Mouse (Mus musculus): ENCODE measurements around the gene Lrrc7.
A peak's percentile ranks its signal among the peaks of the same experiment; 100 is the strongest.

Lrrc7 gene

GRCm38 (mm10) chr3:158561987-158562360, at the start of gene Lrrc7:
Lrrc7 (minus strand) TSS chr3:158562221.
- ATAC-seq (ENCODE audit: low TSS enrichment), result peak; percentile 69

DNA sequence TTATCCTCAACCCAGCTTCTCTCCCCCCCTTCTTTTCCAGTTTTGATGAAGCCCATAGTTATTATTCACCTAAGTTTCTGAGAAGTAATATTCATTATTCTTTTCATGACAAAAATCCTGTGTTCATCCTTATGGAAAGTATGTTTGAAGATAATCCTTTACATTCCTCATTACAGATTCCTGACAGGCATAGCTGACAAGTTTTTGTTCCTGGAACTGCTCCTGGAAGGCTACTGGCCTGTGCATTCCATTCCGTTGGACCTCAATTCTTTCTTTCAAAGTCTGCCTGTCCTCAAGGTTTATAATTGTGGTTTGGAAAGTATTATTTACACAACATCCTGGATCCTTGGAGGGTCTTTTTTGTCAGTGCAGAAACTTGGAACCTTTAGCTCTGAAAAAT, 45.0 kb upstream of the Lrrc7 start:
- no peak for ATAC-seq (ENCODE audit: low TSS enrichment)

GRCm38 (mm10) chr3:158605274-158605673, 43.3 kb upstream of the Lrrc7 start:
- no peak for ATAC-seq (ENCODE audit: low TSS enrichment)

DNA sequence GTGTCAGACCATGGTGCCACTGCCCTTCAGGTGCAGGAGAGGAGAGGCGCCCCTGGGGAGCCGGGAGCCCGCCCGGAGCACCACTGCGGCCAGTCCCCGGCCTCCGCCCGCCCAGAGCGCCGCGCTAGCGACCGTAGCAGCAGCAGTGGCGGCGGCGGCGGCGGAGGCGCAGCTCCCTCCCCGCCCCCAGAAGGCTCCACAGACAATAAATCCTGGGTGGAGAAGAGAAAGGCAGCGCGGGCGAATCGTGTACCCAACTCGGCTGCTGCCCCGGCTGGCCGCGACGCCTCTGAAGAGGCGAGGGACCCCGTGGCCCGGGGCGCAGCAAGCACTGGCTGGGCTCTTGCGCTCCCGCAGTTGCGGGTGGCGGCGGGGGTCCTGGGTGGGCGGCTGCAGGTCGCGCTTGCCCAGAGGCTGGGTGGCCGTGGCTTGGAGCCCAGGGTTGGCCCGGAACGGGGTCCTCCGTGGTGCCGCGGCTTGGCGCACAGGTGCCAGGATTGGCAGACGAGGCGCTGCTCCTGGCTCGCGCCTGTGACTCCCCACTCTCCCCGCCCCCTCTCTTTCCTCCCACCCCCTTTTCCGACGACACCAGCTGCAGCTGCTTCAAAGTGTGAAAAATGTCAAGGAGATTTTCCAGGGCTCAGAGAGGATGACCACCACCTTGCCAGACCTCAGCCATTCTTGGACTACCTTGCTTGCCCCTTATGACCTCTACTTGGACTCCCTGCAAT, 600 bp downstream of the Lrrc7 start:
- ATAC-seq (ENCODE audit: low TSS enrichment), result peak; percentile 34

DNA sequence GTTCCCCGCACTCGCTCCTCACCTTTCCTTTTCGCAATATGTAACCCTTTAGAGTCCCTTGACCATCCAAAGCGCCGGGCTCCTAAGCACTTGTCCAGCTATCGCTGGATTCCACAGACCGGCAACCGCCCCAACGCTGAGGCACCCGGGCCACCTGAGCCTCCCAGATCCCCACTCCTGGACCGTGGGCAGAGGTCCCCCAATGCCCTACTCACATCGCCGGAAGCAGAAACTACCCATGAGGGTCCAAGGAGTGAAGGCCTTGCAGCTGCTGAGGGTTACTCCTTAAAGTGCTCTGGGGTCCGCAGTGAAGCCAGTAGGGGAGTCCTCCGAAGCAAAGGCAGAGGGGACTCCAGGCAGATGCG, 1.1 kb downstream of the Lrrc7 start:
- ATAC-seq (ENCODE audit: low TSS enrichment), result peak; percentile 18

- ATAC-seq (ENCODE audit: low TSS enrichment), result peak; percentile 60
These were observed 2.0 kb downstream of the Lrrc7 start for GRCm38 (mm10) chr3:158559691-158560650.

DNA sequence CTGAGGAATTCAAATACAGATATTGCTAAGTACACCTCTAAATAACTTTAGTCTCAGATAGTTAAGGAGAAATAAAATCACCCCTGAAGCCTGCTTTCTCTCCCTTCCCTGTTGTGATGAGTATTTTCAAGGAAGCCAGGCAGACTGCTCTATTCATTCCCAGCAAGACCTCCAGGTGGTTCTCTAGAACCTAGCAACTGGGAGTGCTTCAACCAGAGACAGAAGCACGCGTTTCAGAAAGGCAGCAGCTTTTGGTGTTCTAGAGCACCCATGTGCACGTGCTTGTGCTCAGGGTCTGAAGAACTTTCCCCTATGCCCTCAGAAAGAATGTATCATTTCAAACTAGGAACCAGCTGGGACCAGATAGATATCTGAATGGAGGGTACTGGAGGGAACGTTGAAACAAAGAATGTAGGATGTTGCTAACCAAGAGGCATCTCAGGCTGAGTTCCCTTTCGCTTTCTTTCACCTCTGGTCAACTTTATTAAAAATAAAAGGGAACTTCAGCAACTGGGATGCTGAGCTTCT, 2.8 kb downstream of the Lrrc7 start:
- no peak for ATAC-seq (ENCODE audit: low TSS enrichment)

DNA sequence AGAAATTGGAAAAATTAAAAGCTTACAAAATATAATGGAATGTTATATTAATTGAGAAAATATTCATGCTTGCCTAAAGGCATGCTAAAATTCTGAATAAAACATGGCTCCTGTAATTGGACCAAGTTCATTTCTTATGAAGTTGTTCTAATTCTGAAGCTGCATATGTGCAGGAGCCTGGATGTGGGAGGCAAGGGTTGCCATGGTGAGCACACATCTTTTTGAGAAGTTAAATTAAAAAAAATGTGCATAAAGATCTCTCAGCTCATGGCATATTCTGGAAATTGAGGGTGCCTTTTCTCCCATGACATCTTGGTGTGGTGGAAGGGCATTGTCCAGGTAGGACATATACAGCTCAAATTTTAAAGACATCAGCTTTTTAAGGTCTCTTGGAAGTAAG, 3.4 kb downstream of the Lrrc7 start:
- peak; percentile 16; the same call in 1 of the 2 replicates for ATAC-seq (ENCODE audit: low TSS enrichment)

- no peak for ATAC-seq (ENCODE audit: low TSS enrichment)
These were observed 7.7 kb downstream of the Lrrc7 start for GRCm38 (mm10) chr3:158554280-158554679.

DNA sequence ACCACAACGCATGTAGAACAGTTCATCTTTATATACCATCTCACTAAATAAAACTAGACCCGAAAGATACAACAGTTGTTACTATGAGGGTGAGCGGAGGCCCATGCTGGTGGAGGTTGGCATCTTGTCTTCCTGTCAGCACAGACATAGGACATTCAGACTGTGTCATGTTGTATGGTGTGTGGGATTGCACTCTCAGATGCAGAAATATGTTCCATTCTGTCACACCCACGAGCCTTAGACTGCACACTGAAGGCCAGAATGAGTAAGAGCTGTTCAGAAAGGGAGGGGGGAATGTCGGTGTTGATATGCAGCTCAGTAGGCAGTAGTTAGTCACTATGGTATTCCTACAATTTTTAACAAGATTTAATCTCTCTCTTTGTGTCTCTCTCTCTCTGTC, 9.9 kb downstream of the Lrrc7 start:
- ATAC-seq (ENCODE audit: low TSS enrichment), result peak; percentile 96

- no peak for ATAC-seq (ENCODE audit: low TSS enrichment)
These were observed 18.5 kb downstream of the Lrrc7 start for GRCm38 (mm10) chr3:158543481-158543880.

GRCm38 (mm10) chr3:158532859-158533258, 29.2 kb downstream of the Lrrc7 start:
- ATAC-seq (ENCODE audit: low TSS enrichment), result no peak

DNA sequence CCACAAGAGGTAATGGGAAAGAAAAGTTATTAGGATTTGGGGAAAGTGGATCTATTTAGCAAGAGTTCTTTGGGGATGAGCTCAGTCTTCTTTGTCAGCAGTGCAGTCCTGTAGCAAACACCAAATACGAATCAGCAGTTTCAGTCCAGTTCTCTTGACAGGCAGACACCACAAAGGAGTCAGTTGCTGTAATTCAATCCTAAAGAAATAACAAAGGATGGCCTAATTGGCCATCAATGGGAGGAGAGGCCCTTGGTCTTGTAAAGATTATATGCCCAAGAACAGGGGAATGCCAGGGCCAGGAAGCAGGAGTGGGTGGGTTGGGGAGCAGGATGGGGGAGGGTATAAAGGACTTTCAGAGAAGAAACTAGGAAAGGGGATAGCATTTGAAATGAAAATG, 33.5 kb downstream of the Lrrc7 start:
- no peak for ATAC-seq (ENCODE audit: low TSS enrichment)

DNA sequence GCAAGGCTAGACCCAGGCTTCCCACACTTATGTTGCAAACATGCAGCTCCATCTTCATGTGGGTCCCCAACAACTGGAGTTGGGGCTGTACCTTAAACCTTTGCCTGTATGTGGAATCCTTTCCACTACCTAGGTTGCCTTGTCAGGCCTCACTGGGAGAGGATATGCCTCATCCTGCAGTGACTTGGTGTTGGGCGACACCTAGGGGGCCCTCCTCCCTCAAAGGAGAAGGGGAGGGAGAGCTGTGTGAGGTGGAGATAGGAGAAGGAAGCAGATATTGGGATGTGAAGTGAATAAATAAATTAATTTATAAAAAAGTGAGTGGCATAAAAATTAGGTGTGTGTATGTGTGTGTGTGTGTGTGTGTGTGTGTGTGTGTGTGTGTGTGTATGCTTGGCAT, 68.3 kb downstream of the Lrrc7 start:
- no peak for ATAC-seq (ENCODE audit: low TSS enrichment)

- ATAC-seq (ENCODE audit: low TSS enrichment), result no peak
These were observed 82.3 kb downstream of the Lrrc7 start for GRCm38 (mm10) chr3:158479677-158480076.

GRCm38 (mm10) chr3:158400600-158400999, 161.4 kb downstream of the Lrrc7 start:
- peak; percentile 96 for ATAC-seq (ENCODE audit: low TSS enrichment)

DNA sequence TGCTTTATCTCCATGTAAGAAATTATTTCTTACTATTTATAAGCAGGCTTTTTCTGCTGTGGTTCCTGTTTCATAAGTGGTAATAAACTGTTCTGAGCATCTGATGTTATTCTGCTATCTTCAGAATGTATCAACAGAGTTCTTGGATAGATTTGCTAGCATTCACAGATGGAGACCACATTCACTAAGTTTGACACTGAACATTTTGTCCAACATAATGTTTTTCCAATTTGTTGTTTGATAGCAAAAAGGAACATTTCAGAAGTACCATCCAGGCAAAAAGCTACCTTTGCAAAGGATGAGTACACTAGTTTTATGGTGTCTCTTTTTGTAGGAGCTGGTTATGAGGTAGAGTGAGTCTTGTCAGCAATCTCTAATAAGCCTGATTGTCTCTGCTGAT, 170.5 kb downstream of the Lrrc7 start:
- ATAC-seq (ENCODE audit: low TSS enrichment), result no peak

DNA sequence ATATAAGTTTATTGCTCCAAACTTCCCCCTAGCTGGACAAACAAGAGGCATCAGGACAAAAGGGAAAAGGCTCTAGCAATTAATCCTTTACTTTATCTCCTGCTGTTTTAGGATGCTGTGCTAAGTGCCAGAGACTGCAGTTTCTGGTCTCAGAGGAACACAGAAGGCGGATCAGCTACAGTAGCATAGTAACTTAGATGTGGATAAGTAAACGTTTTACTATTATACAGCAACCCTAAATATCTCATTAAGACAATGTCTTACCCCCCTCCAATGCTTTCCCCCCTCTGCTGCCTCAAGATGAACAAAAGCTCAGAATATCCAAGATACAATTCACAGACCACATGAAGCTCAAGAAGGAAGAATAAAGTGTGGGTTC, 174.0 kb downstream of the Lrrc7 start:
- ATAC-seq (ENCODE audit: low TSS enrichment), result no peak

DNA sequence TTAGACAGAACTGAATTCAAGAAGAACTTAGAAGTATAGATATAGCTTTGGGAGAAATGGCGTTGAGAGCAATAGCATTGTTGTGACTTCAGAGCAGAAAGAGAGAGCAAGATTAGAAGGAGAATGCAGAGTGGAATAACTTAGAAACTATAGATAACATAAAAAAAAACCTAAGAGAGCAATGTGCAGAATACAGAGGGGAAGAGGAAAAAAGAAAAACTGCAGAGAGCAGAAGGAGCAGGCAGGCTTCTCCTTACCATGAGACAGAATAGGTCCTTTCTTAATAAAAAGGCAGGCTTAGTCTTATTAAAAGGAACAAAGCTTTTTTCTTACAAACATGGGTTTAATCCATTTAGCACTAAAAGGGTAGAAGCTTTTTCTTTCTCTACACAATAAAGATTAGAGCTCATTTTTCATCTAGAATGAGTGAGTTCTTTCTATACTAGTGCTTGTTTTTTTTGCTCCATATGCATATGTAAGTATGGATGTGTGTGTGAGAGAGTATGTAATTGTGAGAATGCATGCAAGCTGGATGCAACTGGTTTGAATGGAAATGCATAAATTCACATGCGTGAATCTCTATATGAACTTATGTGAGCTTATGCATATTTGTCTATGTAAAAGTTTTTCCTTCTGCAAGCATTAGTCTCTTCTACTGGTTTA, 174.5 kb downstream of the Lrrc7 start:
- no peak for ATAC-seq (ENCODE audit: low TSS enrichment)

DNA sequence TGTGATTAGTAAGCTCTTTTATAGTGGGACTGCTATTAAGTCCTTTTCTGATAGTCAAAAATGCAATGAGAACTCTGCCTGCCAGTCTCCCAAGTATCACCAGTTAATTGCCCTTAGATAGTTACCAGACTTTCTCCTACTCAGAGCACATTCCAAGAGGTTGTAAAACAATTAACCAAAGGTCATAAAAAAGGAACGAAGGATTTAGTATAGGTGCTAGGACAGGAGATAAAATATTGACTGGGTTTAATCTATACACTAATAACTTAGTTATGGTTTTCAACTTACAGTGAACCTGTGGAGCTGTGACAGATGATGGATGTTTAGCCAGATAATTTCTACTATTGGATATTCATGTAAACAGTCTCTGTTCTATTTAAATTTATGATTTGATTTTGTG, 175.2 kb downstream of the Lrrc7 start:
- ATAC-seq (ENCODE audit: low TSS enrichment), result no peak

GRCm38 (mm10) chr3:158375885-158376284, 186.1 kb downstream of the Lrrc7 start:
- ATAC-seq (ENCODE audit: low TSS enrichment), result no peak

DNA sequence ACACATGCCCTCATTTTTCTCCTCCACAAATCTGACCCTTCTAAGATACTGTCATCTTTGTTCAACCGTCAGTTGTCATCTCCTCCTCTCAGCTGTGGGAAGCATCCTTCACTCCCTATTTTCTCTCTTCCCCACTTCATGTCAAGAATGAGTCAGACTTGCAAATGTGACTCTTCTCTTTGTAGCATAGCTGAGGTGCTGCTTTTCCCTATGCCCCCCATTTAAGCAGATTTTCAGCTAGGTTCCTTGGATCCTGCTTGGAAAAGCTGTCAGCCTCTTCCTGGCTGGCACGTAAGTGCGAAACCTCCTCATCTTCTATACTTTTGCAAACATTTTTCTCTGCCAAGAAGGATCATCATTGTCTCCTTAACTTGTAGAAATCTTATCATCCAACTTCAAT, 192.9 kb downstream of the Lrrc7 start:
- peak; percentile 92 for ATAC-seq (ENCODE audit: low TSS enrichment)
